21 mouse cellular contexts compared by ENCODE assay signal in genomic region chr15:80146153-80146552, GRCm38 (mm10). TPM values are rescaled to one million over a fixed set of nuclear protein-coding genes. Genes with fewer than 3 reads are reported as not detected.
DNase-seq lines count a peak whose midpoint lies in the region; ATAC-seq and TF ChIP-seq lines count a peak whose summit lies in the region.
"Had no signal": no experiment of that assay in that cellular context is flagged by ENCODE, and none has a peak within 500 bp of the region (broad histone marks: within the 10 kb centered on the region; RNA-seq: fewer than 3 reads in every experiment).

No protein-coding gene starts in this region.

- H3K9ac ChIP-seq in intestine, postnatal 0 days (ENCODE audit: low read depth, low read length): no peak overlapping the region
- H3K9ac ChIP-seq: forebrain, postnatal 0 days; limb, embryonic 15.5 days had no signal

- H3K27ac ChIP-seq in gastrocnemius, adult 2 months: peak overlapping the region; percentile 75; the same call in 1 of the 2 replicates
- peak overlapping the region; percentile 2; the same call in 1 of the 2 replicates for H3K27ac ChIP-seq in layer of hippocampus, adult 2 months
- H3K27ac ChIP-seq in intestine, postnatal 0 days (ENCODE audit: low read depth, low read length): no peak overlapping the region
- H3K27ac ChIP-seq: limb, embryonic 15.5 days had no signal

- no peak overlapping the region for H3K4me3 ChIP-seq in gastrocnemius, adult 2 months
- no peak overlapping the region for H3K4me3 ChIP-seq in layer of hippocampus, adult 2 months
- H3K4me3 ChIP-seq in intestine, postnatal 0 days (ENCODE audit: low read depth, low read length): no peak overlapping the region
- H3K4me3 ChIP-seq: limb, embryonic 15.5 days had no signal

- peaks cover 22% of the 10 kb centered on the region for H3K36me3 ChIP-seq in intestine, postnatal 0 days (ENCODE audit: control insufficient read depth, insufficient read depth)

- no peaks in the 10 kb centered on the region for H3K9me3 ChIP-seq in intestine, postnatal 0 days (ENCODE audit: control insufficient read depth)
- H3K9me3 ChIP-seq: limb, embryonic 15.5 days had no signal

- H3K4me1 ChIP-seq in intestine, postnatal 0 days (replicated peaks; ENCODE audit: control insufficient read depth, insufficient read depth, low read length): no peaks in the 10 kb centered on the region
- H3K4me1 ChIP-seq: limb, embryonic 15.5 days had no signal

- no peak for DNase-seq in gastrocnemius, adult 2 months
- no peak for DNase-seq in gastrocnemius, postnatal 10 days
- DNase-seq in layer of hippocampus, adult 2 months (ENCODE audit: low spot score in 2 of 2): no peak
- no peak for DNase-seq in layer of hippocampus, postnatal 14 days (ENCODE audit: low spot score in 2 of 2)
- DNase-seq in ES-CJ7 (ENCODE audit: low read depth, low spot score): peak; percentile 44
- DNase-seq in ZHBTc4 (ENCODE audit: low read depth, low spot score): peak; percentile 50
- DNase-seq in kidney, adult 9 months: no peak
- DNase-seq: adrenal gland, postnatal 14 days; cerebellum, adult 9-11 months; forebrain, postnatal 0 days; heart, postnatal 10 days; kidney, adult 11 months; kidney, postnatal 14 days; lung, adult 2 months; lung, postnatal 36 days; retina, postnatal 1 day had no signal

- no peak overlapping the region for H3K4me2 ChIP-seq in intestine, postnatal 0 days (replicated peaks; ENCODE audit: low read depth)
- H3K4me2 ChIP-seq: limb, embryonic 15.5 days had no signal

- TF ChIP-seq CTCF in gastrocnemius, adult 2 months (IDR thresholded peaks at IDR 0.05): no peak
- TF ChIP-seq CTCF in layer of hippocampus, adult 2 months (conservative IDR thresholded peaks at IDR 0.05): no peak
- no peak for TF ChIP-seq CTCF in intestine, postnatal 0 days (IDR thresholded peaks at IDR 0.05; ENCODE audit: low read depth)

- intact Hi-C loops in gastrocnemius, adult 2 months (cut with DNase I): no loop called here

- no peaks in the 10 kb centered on the region for H3K27me3 ChIP-seq in intestine, postnatal 0 days (replicated peaks; ENCODE audit: control insufficient read depth, insufficient read depth, low read length)
- H3K27me3 ChIP-seq: CH12.LX; limb, embryonic 15.5 days had no signal

- ATAC-seq in intestine, postnatal 0 days: no peak
- ATAC-seq: forebrain, postnatal 0 days; hindbrain, embryonic 16.5 days had no signal

- 58% methylated on average over 6 of the region's 6 CpGs for WGBS in intestine, postnatal 0 days

RNA-seq across cellular contexts. Expression of gene Tab1, which starts 13.2 kb away (rescaled TPM):
- total RNA-seq in gastrocnemius, adult 2 months (2021): 10 to 100 TPM; 13.0 to 16.1 TPM
- 10 to 100 TPM; 17.1 to 20.6 TPM for total RNA-seq in gastrocnemius, postnatal 10 days (2021)
- total RNA-seq in layer of hippocampus, adult 2 months (2021): 10 to 100 TPM; 28.2 to 30.2 TPM
- total RNA-seq in layer of hippocampus, postnatal 14 days (2021): 10 to 100 TPM; 29.7 to 31.4 TPM
- 12.6 and 13.6 TPM in 2 replicates for polyA plus RNA-seq in intestine, postnatal 0 days (2015; fragmentation: Nextera tagmentation; extraction: Ambion mirVana)

RNA-seq across cellular contexts. Expression of gene Mgat3, which starts 27.4 kb away (rescaled TPM):
- total RNA-seq in gastrocnemius, adult 2 months (2021): under 1 TPM; 0.61 to 0.78 TPM
- 1 to 10 TPM; 2.8 to 3.1 TPM for total RNA-seq in gastrocnemius, postnatal 10 days (2021)
- 100 to 1,000 TPM; 109 to 115 TPM for total RNA-seq in layer of hippocampus, adult 2 months (2021)
- total RNA-seq in layer of hippocampus, postnatal 14 days (2021): 100 to 1,000 TPM; 103 to 106 TPM
- polyA plus RNA-seq in intestine, postnatal 0 days (2015; fragmentation: Nextera tagmentation; extraction: Ambion mirVana): 12.2 and 13.1 TPM in 2 replicates
- total RNA-seq: granulocyte monocyte progenitor cell, adult 5-6 weeks had no signal

RNA-seq across cellular contexts. Expression of gene Rpl3, which starts 54.5 kb away (rescaled TPM):
- total RNA-seq in gastrocnemius, adult 2 months (2021): 10 to 100 TPM; 38.6 to 51.4 TPM
- 100 to 1,000 TPM; 224 to 271 TPM for total RNA-seq in gastrocnemius, postnatal 10 days (2021)
- total RNA-seq in layer of hippocampus, adult 2 months (2021): 100 to 1,000 TPM; 558 to 583 TPM
- 100 to 1,000 TPM; 460 to 491 TPM for total RNA-seq in layer of hippocampus, postnatal 14 days (2021)
- 436 and 450 TPM in 2 replicates for polyA plus RNA-seq in intestine, postnatal 0 days (2015; fragmentation: Nextera tagmentation; extraction: Ambion mirVana)

RNA-seq across cellular contexts. Expression of gene Syngr1, which starts 55.0 kb away (rescaled TPM):
- total RNA-seq in gastrocnemius, adult 2 months (2021): 10 to 100 TPM; 46.1 to 46.4 TPM
- total RNA-seq in gastrocnemius, postnatal 10 days (2021): 10 to 100 TPM; 16.1 to 17.0 TPM
- 100 to 1,000 TPM; 356 to 380 TPM for total RNA-seq in layer of hippocampus, adult 2 months (2021)
- 100 to 1,000 TPM; 462 to 472 TPM for total RNA-seq in layer of hippocampus, postnatal 14 days (2021)
- 6.8 and 10.4 TPM in 2 replicates for polyA plus RNA-seq in intestine, postnatal 0 days (2015; fragmentation: Nextera tagmentation; extraction: Ambion mirVana)

Comparison
In these comparisons a context has a peak if more than half of its experiments do, and no peak if none do; other contexts are left out.
1. RNA of gene Rpl3, which starts 54.5 kb away (total RNA-seq): 558 to 583 TPM in layer of hippocampus, adult 2 months, 460 to 491 TPM in layer of hippocampus, postnatal 14 days and 224 to 271 TPM in gastrocnemius, postnatal 10 days; 38.6 to 51.4 TPM in gastrocnemius, adult 2 months; every median in the first group is over 4 times any median in the second.
2. DNase-seq: peak in ES-CJ7 (single experiment) and ZHBTc4 (single experiment); none in gastrocnemius, adult 2 months (single experiment), gastrocnemius, postnatal 10 days (single experiment), layer of hippocampus, adult 2 months (0 of 2), layer of hippocampus, postnatal 14 days (0 of 2) and kidney, adult 9 months (single experiment).
3. RNA of gene Mgat3, which starts 27.4 kb away (total RNA-seq): 109 to 115 TPM in layer of hippocampus, adult 2 months and 103 to 106 TPM in layer of hippocampus, postnatal 14 days; 2.8 to 3.1 TPM in gastrocnemius, postnatal 10 days and 0.61 to 0.78 TPM in gastrocnemius, adult 2 months; every median in the first group is over 10 times any median in the second.